Mouse (Mus musculus): Measurements from ENCODE around the gene Cdyl. TPM values are rescaled to one million over a fixed set of nuclear protein-coding genes. Genes with fewer than 3 reads are reported as not detected.

Cdyl gene
- polyA plus RNA-seq, 1 experiment from 2014 or later: 16.7 TPM

DNA sequence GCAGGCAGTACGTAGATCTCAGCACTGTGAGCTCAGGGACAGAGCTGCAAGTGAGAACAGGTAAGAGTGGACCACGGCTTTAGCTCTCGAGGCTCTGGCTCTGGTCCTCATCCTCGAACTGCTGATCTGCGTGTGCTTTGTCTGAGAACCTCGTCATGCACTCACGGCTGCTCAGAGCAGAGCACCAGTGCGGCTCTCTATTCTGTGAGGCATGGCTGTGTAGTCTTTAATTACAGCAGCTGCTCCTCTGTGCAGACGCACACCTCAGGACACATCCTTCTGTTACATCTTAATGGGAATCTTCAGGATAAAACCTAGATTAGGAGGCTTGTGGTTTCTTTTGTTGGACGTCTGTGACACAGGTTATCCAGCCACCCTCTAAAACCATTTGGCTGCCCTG is 180.5 kb downstream of the Cdyl start:
- Histone ChIP-seq H3K27ac (replicated peaks in 1 of 2; ENCODE audit: control insufficient read depth in 1 of 2, insufficient read depth in 1 of 2, low read depth in 2 of 2, low read length in 2 of 2) (no peak overlapping the region), H3K4me3 (ENCODE audit: control insufficient read depth in 1 of 2, insufficient read depth in 1 of 2, low read depth in 1 of 2, low read length in 2 of 2) (no peak overlapping the region), H3K9me3 (ENCODE audit: control insufficient read depth, low read length) (no peaks in the 10 kb centered on the region), H3K27me3 (ENCODE audit: control insufficient read depth, insufficient read depth, low read length) (no peaks in the 10 kb centered on the region), H3K4me2 (ENCODE audit: low read length) (no peak overlapping the region), H3K9ac (ENCODE audit: low read length) (no peak overlapping the region), H3K4me1 (ENCODE audit: control insufficient read depth in 2 of 2, insufficient read depth in 2 of 2, low read length in 2 of 2) (peaks cover 5 to 24% of the 10 kb centered on the region in 2 experiments), H3K36me3 (ENCODE audit: control insufficient read depth, insufficient read depth, low read length) (no peaks in the 10 kb centered on the region)
- no peak for ATAC-seq (ENCODE audit: insufficient number of reproducible peaks, insufficient read depth, low FRiP score, low read depth)
- WGBS: 83% methylated on average over 10 of the region's 10 CpGs

DNA sequence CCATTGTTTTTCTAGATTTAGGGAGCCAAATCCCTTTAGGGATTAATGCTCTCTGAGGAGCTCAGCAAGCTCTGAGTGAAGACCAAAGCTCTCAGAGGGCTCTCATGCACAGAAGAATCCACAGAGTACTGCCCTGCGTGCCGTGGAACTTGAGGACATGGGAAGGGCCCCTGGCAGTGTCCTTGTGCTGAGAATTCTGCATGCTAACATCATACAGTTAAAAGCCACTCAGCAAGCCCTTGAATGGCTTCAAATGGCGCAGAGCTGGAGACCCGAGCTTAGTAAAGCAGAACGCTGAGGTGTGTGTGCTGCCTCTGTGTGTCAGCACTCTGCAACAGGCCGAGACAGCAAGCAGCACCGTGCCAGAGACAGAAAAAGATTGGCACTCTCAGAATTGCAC is 183.8 kb downstream of the Cdyl start:
- Histone ChIP-seq H3K9me3 (ENCODE audit: control insufficient read depth, low read length) (no peaks in the 10 kb centered on the region), H3K4me2 (ENCODE audit: low read length) (no peak overlapping the region), H3K36me3 (ENCODE audit: control insufficient read depth, insufficient read depth, low read length) (no peaks in the 10 kb centered on the region), H3K27ac (replicated peaks in 1 of 2; ENCODE audit: control insufficient read depth in 1 of 2, insufficient read depth in 1 of 2, low read depth in 2 of 2, low read length in 2 of 2) (peak overlapping the region; percentile 56 to 67; a peak in 3 of 4 replicates), H3K9ac (ENCODE audit: low read length) (no peak overlapping the region), H3K4me3 (ENCODE audit: control insufficient read depth in 1 of 2, insufficient read depth in 1 of 2, low read depth in 1 of 2, low read length in 2 of 2) (no peak overlapping the region), H3K4me1 (ENCODE audit: control insufficient read depth in 2 of 2, insufficient read depth in 2 of 2, low read length in 2 of 2) (peaks cover 14 to 27% of the 10 kb centered on the region in 2 experiments), H3K27me3 (ENCODE audit: control insufficient read depth, insufficient read depth, low read length) (no peaks in the 10 kb centered on the region)
- 33% methylated on average over 7 of the region's 7 CpGs for WGBS
- peak; percentile 55; the same call in 1 of the 2 replicates for ATAC-seq (ENCODE audit: insufficient number of reproducible peaks, insufficient read depth, low FRiP score, low read depth)

DNA sequence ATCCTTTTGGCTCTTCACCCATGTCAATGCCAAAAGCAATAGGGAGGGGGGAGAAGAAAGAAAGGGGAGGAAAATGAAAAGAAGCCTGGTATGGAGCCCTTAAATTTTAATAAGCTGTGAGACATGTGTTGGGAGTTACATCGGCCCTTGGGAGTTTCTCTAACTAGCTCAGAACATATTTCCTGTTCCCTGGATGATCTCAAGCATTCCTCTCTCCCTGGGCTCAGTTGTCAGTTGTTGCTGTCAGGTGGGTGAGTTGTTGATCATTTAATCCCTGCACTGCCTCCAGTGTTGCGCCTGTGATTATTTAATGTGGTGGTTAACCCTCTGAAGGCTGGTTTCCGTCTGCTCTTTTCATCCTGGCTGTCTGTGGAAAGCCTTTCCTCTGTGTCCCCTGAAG is 185.7 kb downstream of the Cdyl start:
- Histone ChIP-seq H3K27ac (replicated peaks in 1 of 2; ENCODE audit: control insufficient read depth in 1 of 2, insufficient read depth in 1 of 2, low read depth in 2 of 2, low read length in 2 of 2) (no peak overlapping the region), H3K4me2 (ENCODE audit: low read length) (peak overlapping the region; percentile 16; the same call in 1 of the 2 replicates), H3K9me3 (ENCODE audit: control insufficient read depth, low read length) (no peaks in the 10 kb centered on the region), H3K27me3 (ENCODE audit: control insufficient read depth, insufficient read depth, low read length) (no peaks in the 10 kb centered on the region), H3K36me3 (ENCODE audit: control insufficient read depth, insufficient read depth, low read length) (no peaks in the 10 kb centered on the region), H3K4me1 (ENCODE audit: control insufficient read depth in 2 of 2, insufficient read depth in 2 of 2, low read length in 2 of 2) (peaks cover 14 to 27% of the 10 kb centered on the region in 2 experiments), H3K9ac (ENCODE audit: low read length) (no peak overlapping the region), H3K4me3 (ENCODE audit: control insufficient read depth in 1 of 2, insufficient read depth in 1 of 2, low read depth in 1 of 2, low read length in 2 of 2) (no peak overlapping the region)
- ATAC-seq (ENCODE audit: insufficient number of reproducible peaks, insufficient read depth, low FRiP score, low read depth): no peak
- 24% methylated on average over 3 of the region's 3 CpGs for WGBS

DNA sequence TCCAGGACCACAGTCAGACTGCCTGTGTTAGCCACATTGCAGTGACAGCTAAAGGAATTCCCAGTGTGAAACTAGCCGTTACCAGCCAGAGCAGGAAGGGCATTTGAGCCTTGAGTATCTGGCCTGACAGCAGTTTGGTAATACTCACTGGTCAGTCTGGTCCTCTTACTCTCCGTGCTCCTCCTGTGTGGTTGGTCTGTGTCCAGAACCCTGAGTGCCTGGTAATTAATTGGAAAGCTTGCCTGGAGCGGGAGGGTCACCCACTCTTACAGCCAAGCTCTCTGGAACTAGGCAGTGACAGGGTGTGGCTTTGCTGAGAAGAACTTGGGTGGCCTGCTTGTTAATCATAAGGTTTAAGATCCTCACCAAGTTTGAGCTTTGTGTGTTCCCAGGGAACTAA is 189.1 kb downstream of the Cdyl start:
- H3K27me3 ChIP-seq (ENCODE audit: control insufficient read depth, insufficient read depth, low read length): no peaks in the 10 kb centered on the region
- no peaks in the 10 kb centered on the region for H3K9me3 ChIP-seq (ENCODE audit: control insufficient read depth, low read length)
- 62% methylated on average over 3 of the region's 3 CpGs for WGBS
- peaks cover 10 to 11% of the 10 kb centered on the region in 2 experiments for H3K4me1 ChIP-seq (ENCODE audit: control insufficient read depth in 2 of 2, insufficient read depth in 2 of 2, low read length in 2 of 2)
- no peak for ATAC-seq (ENCODE audit: insufficient number of reproducible peaks, insufficient read depth, low FRiP score, low read depth)
- no peak overlapping the region for H3K9ac ChIP-seq (ENCODE audit: low read length)
- H3K36me3 ChIP-seq (ENCODE audit: control insufficient read depth, insufficient read depth, low read length): no peaks in the 10 kb centered on the region
- H3K4me2 ChIP-seq (ENCODE audit: low read length): no peak overlapping the region
- no peak overlapping the region for H3K4me3 ChIP-seq (ENCODE audit: control insufficient read depth in 1 of 2, insufficient read depth in 1 of 2, low read depth in 1 of 2, low read length in 2 of 2)
- H3K27ac ChIP-seq (replicated peaks in 1 of 2; ENCODE audit: control insufficient read depth in 1 of 2, insufficient read depth in 1 of 2, low read depth in 2 of 2, low read length in 2 of 2): no peak overlapping the region

DNA sequence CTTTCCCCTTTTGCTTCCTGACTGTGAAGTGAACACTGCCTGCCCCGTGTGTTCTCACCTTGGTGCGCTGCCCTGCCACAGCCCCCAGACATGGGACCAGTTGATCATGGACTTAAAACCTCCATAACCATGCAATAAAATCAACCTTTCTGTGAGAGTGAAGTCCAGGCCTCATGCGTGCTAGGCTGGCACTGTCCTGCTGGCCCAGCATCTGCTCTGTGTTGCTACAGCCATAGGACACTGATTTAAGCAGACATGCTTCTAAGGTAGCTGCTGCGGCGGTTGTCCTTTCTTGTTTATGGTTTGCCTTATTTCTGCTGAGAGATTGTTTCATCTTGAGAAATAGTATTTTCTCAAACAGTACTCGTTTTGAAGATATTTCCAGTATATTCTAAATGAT is 191.9 kb downstream of the Cdyl start:
- H3K4me2 ChIP-seq (ENCODE audit: low read length): no peak overlapping the region
- H3K36me3 ChIP-seq (ENCODE audit: control insufficient read depth, insufficient read depth, low read length): peaks cover 3% of the 10 kb centered on the region
- H3K9ac ChIP-seq (ENCODE audit: low read length): no peak overlapping the region
- no peaks in the 10 kb centered on the region; a peak in 1 of 4 replicates for H3K4me1 ChIP-seq (ENCODE audit: control insufficient read depth in 2 of 2, insufficient read depth in 2 of 2, low read length in 2 of 2)
- no peak overlapping the region for H3K4me3 ChIP-seq (ENCODE audit: control insufficient read depth in 1 of 2, insufficient read depth in 1 of 2, low read depth in 1 of 2, low read length in 2 of 2)
- H3K27ac ChIP-seq (replicated peaks in 1 of 2; ENCODE audit: control insufficient read depth in 1 of 2, insufficient read depth in 1 of 2, low read depth in 2 of 2, low read length in 2 of 2): no peak overlapping the region
- no peaks in the 10 kb centered on the region for H3K27me3 ChIP-seq (ENCODE audit: control insufficient read depth, insufficient read depth, low read length)
- H3K9me3 ChIP-seq (ENCODE audit: control insufficient read depth, low read length): no peaks in the 10 kb centered on the region
- 92% methylated on average over 6 of the region's 6 CpGs for WGBS
- ATAC-seq (ENCODE audit: insufficient number of reproducible peaks, insufficient read depth, low FRiP score, low read depth): no peak

DNA sequence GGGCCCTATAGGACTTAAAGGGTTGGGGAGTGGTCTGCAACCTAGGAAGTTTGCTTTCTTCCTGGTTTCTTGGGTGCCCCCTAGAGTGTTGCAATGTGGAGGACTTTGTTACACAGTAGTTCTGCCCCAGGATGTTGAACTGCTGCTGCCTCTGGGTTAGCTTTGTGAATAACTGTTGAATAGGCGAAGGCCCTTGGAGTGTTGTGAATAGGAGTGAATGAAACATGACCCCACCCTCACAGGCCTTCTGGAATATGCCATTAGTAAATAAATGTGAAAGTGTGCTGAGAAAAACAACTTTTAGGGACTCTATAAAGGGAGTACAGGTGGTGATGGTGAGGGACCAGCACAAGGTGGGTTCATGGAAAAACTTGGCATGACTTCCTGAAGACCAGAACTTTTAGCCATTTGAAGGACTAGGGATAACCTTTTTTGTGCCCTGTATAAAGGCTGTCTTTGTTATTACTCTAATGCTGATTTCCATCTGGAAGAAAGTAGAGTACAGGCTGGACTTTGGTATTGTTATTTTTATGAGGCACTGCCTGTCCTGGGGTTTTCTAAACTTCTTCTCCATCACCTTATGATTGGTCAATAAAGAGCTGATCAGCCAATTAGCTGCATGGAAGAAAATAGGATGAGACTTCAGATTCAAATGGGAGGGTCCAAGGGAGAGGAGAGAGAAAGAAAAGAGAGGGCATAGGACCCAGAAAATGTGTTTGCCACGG is 193.4 kb downstream of the Cdyl start:
- no peaks in the 10 kb centered on the region for H3K27me3 ChIP-seq (ENCODE audit: control insufficient read depth, insufficient read depth, low read length)
- no peak overlapping the region for H3K4me3 ChIP-seq (ENCODE audit: control insufficient read depth in 1 of 2, insufficient read depth in 1 of 2, low read depth in 1 of 2, low read length in 2 of 2)
- no peak overlapping the region for H3K9ac ChIP-seq (ENCODE audit: low read length)
- H3K4me2 ChIP-seq (ENCODE audit: low read length): no peak overlapping the region
- WGBS: 90% methylated on average over 2 of the region's 2 CpGs
- ATAC-seq (ENCODE audit: insufficient number of reproducible peaks, insufficient read depth, low FRiP score, low read depth): no peak
- no peaks in the 10 kb centered on the region for H3K9me3 ChIP-seq (ENCODE audit: control insufficient read depth, low read length)
- no peaks in the 10 kb centered on the region; a peak in 1 of 4 replicates for H3K4me1 ChIP-seq (ENCODE audit: control insufficient read depth in 2 of 2, insufficient read depth in 2 of 2, low read length in 2 of 2)
- no peak overlapping the region for H3K27ac ChIP-seq (replicated peaks in 1 of 2; ENCODE audit: control insufficient read depth in 1 of 2, insufficient read depth in 1 of 2, low read depth in 2 of 2, low read length in 2 of 2)
- H3K36me3 ChIP-seq (ENCODE audit: control insufficient read depth, insufficient read depth, low read length): peaks cover 15% of the 10 kb centered on the region

DNA sequence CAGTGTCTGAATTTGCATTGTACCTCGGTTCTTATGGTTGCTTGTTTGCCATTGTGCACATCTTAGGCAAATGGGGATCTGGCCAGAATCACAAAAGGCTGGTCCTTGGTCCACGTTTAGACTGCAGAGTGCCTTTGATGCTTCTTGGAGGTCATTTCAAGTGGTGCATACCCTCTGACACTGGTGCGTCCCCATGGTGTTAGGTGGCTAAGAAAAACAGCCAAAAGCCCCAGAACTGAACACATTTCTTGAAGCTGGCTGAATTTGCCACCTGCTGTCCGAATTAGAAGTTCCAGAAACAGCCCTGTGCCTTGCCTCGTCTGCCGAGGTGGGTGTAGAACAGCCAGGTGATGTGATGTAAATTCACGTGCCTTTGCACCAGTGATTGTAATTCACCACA is 197.9 kb downstream of the Cdyl start:
- Histone ChIP-seq H3K4me2 (ENCODE audit: low read length) (no peak overlapping the region), H3K4me3 (ENCODE audit: control insufficient read depth in 1 of 2, insufficient read depth in 1 of 2, low read depth in 1 of 2, low read length in 2 of 2) (no peak overlapping the region), H3K27me3 (ENCODE audit: control insufficient read depth, insufficient read depth, low read length) (no peaks in the 10 kb centered on the region), H3K4me1 (ENCODE audit: control insufficient read depth in 2 of 2, insufficient read depth in 2 of 2, low read length in 2 of 2) (peaks cover 6 to 12% of the 10 kb centered on the region in 2 experiments), H3K9ac (ENCODE audit: low read length) (no peak overlapping the region), H3K27ac (replicated peaks in 1 of 2; ENCODE audit: control insufficient read depth in 1 of 2, insufficient read depth in 1 of 2, low read depth in 2 of 2, low read length in 2 of 2) (no peak overlapping the region), H3K36me3 (ENCODE audit: control insufficient read depth, insufficient read depth, low read length) (peaks cover 22% of the 10 kb centered on the region), H3K9me3 (ENCODE audit: control insufficient read depth, low read length) (no peaks in the 10 kb centered on the region)
- WGBS: 79% methylated on average over 7 of the region's 7 CpGs
- no peak for ATAC-seq (ENCODE audit: insufficient number of reproducible peaks, insufficient read depth, low FRiP score, low read depth)

DNA sequence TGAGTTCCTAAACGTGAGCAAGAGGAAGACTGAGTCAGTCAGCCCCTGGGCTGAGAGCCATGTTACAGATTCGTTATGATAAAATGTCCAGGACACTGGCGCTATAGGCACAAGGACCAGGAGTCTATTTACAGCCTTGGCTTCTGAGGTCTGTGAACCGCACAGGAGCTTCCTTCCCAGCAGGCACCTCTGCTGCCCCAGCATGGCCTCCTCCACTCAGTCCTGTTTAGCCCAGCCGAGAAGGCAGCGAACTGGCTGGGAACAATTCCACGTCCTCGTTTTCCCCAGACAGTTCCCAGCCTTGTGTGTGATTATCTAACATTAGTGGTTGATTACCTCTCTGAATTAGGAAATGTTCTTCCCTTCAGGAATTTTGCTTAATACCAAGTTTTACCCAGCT is 201.3 kb downstream of the Cdyl start:
- peak overlapping the region; percentile 37 to 53; a peak in 3 of 4 replicates for H3K27ac ChIP-seq (replicated peaks in 1 of 2; ENCODE audit: control insufficient read depth in 1 of 2, insufficient read depth in 1 of 2, low read depth in 2 of 2, low read length in 2 of 2)
- 21% methylated on average over 8 of the region's 8 CpGs for WGBS
- peaks cover 6 to 12% of the 10 kb centered on the region in 2 experiments for H3K4me1 ChIP-seq (ENCODE audit: control insufficient read depth in 2 of 2, insufficient read depth in 2 of 2, low read length in 2 of 2)
- H3K9ac ChIP-seq (ENCODE audit: low read length): no peak overlapping the region
- H3K4me2 ChIP-seq (ENCODE audit: low read length): no peak overlapping the region
- no peaks in the 10 kb centered on the region for H3K27me3 ChIP-seq (ENCODE audit: control insufficient read depth, insufficient read depth, low read length)
- H3K36me3 ChIP-seq (ENCODE audit: control insufficient read depth, insufficient read depth, low read length): peaks cover 50% of the 10 kb centered on the region
- no peak overlapping the region for H3K4me3 ChIP-seq (ENCODE audit: control insufficient read depth in 1 of 2, insufficient read depth in 1 of 2, low read depth in 1 of 2, low read length in 2 of 2)
- ATAC-seq (ENCODE audit: insufficient number of reproducible peaks, insufficient read depth, low FRiP score, low read depth): no peak
- no peaks in the 10 kb centered on the region for H3K9me3 ChIP-seq (ENCODE audit: control insufficient read depth, low read length)

Data from heart, embryonic 14.5 days (tissue).